Mouse (Mus musculus): ENCODE results near the gene Zc3h8. TPM values are rescaled to one million over a fixed set of nuclear protein-coding genes. Genes with fewer than 3 reads are reported as not detected.

Gene Zc3h8
- 6.1 and 6.6 TPM in 2 replicates for polyA plus RNA-seq (2015; fragmentation: Nextera tagmentation; extraction: Ambion mirVana)

GRCm38 (mm10) chr2:128943538-128944528, at the start of gene Zc3h8:
TSS of gene Zc3h8 (minus strand) at chr2:128944077.
- WGBS = 1% methylated on average over 63 of the region's 65 CpGs
- no peaks in the 10 kb centered on the region for H3K36me3 ChIP-seq
- H3K9me3 ChIP-seq = no peaks in the 10 kb centered on the region
- H3K27ac ChIP-seq = peak within 1 kb of the TSS; percentile 84
- peak; percentile 93 for ATAC-seq (ENCODE audit: insufficient read depth, low FRiP score, low read depth)
- peak within 1 kb of the TSS; percentile 93 for H3K4me2 ChIP-seq
- H3K9ac ChIP-seq = peak within 1 kb of the TSS; percentile 76; the same call in 1 of the 2 replicates
- H3K4me1 ChIP-seq = no peaks in the 10 kb centered on the region
- peak within 1 kb of the TSS; percentile 85 for H3K4me3 ChIP-seq (replicated peaks)
- no peaks in the 10 kb centered on the region for H3K27me3 ChIP-seq (replicated peaks)

- Histone ChIP-seq H3K4me2 (no peak overlapping the region), H3K4me3 (replicated peaks) (no peak overlapping the region), H3K27ac (no peak overlapping the region), H3K4me1 (no peaks in the 10 kb centered on the region), H3K36me3 (no peaks in the 10 kb centered on the region), H3K9me3 (no peaks in the 10 kb centered on the region), H3K27me3 (replicated peaks) (no peaks in the 10 kb centered on the region), H3K9ac (no peak overlapping the region)
- no peak for ATAC-seq (ENCODE audit: insufficient read depth, low FRiP score, low read depth)
- WGBS = 72% methylated on average over 3 of the region's 3 CpGs
These were observed 40.9 kb upstream of the Zc3h8 start for GRCm38 (mm10) chr2:128984746-128985145.

GRCm38 (mm10) chr2:128975572-128975971, 31.7 kb upstream of the Zc3h8 start:
- no peaks in the 10 kb centered on the region for H3K9me3 ChIP-seq
- no peaks in the 10 kb centered on the region for H3K36me3 ChIP-seq
- ATAC-seq (ENCODE audit: insufficient read depth, low FRiP score, low read depth) = no peak
- no peak overlapping the region for H3K4me3 ChIP-seq (replicated peaks)
- H3K27ac ChIP-seq = no peak overlapping the region
- WGBS = 54% methylated on average over 4 of the region's 4 CpGs
- H3K9ac ChIP-seq = no peak overlapping the region
- no peak overlapping the region for H3K4me2 ChIP-seq
- H3K4me1 ChIP-seq = no peaks in the 10 kb centered on the region
- no peaks in the 10 kb centered on the region for H3K27me3 ChIP-seq (replicated peaks)

GRCm38 (mm10) chr2:128972301-128972700, 28.4 kb upstream of the Zc3h8 start:
- Histone ChIP-seq H3K27me3 (replicated peaks) (no peaks in the 10 kb centered on the region), H3K9ac (no peak overlapping the region), H3K36me3 (no peaks in the 10 kb centered on the region), H3K4me2 (no peak overlapping the region), H3K9me3 (no peaks in the 10 kb centered on the region), H3K27ac (no peak overlapping the region), H3K4me3 (replicated peaks) (no peak overlapping the region), H3K4me1 (no peaks in the 10 kb centered on the region)
- no peak for ATAC-seq (ENCODE audit: insufficient read depth, low FRiP score, low read depth)

- H3K27ac ChIP-seq = peak overlapping the region; percentile 100
- ATAC-seq (ENCODE audit: insufficient read depth, low FRiP score, low read depth) = no peak
- H3K36me3 ChIP-seq = no peaks in the 10 kb centered on the region
- H3K9me3 ChIP-seq = no peaks in the 10 kb centered on the region
- H3K4me3 ChIP-seq (replicated peaks) = peak overlapping the region; percentile 89
- peaks cover 4% of the 10 kb centered on the region; the same call in 1 of the 2 replicates for H3K4me1 ChIP-seq
- H3K4me2 ChIP-seq = peak overlapping the region; percentile 61
- no peaks in the 10 kb centered on the region for H3K27me3 ChIP-seq (replicated peaks)
- H3K9ac ChIP-seq = no peak overlapping the region; the same call in 1 of the 2 replicates
These were observed 24.7 kb upstream of the Zc3h8 start for GRCm38 (mm10) chr2:128968475-128969083.

GRCm38 (mm10) chr2:128967661-128968441, 24.0 kb upstream of the Zc3h8 start, which contains the start of gene Gm10762:
TSS of gene Gm10762 (minus strand) at chr2:128967725.
- WGBS = under 1% methylated on average over 64 of the region's 80 CpGs
- Histone ChIP-seq H3K27ac (peak within 1 kb of the TSS; percentile 100), H3K36me3 (no peaks in the 10 kb centered on the region), H3K9me3 (no peaks in the 10 kb centered on the region), H3K27me3 (replicated peaks) (no peaks in the 10 kb centered on the region), H3K4me3 (replicated peaks) (peak within 1 kb of the TSS; percentile 89), H3K9ac (peak within 1 kb of the TSS; percentile 100), H3K4me2 (peak within 1 kb of the TSS; percentile 61), H3K4me1 (peaks cover 4% of the 10 kb centered on the region; the same call in 1 of the 2 replicates)
- peak; percentile 86 for ATAC-seq (ENCODE audit: insufficient read depth, low FRiP score, low read depth)

GRCm38 (mm10) chr2:128966641-128967580, 23.0 kb upstream of the Zc3h8 start, which contains the start of gene Zc3h6:
TSS of gene Zc3h6 (plus strand) at chr2:128967402.
- H3K4me1 ChIP-seq = peaks cover 4% of the 10 kb centered on the region; the same call in 1 of the 2 replicates
- no peaks in the 10 kb centered on the region for H3K36me3 ChIP-seq
- no peaks in the 10 kb centered on the region for H3K27me3 ChIP-seq (replicated peaks)
- peak within 1 kb of the TSS; percentile 89 for H3K4me3 ChIP-seq (replicated peaks)
- H3K9me3 ChIP-seq = no peaks in the 10 kb centered on the region
- WGBS = under 1% methylated on average over 65 of the region's 65 CpGs
- peak within 1 kb of the TSS; percentile 61 for H3K4me2 ChIP-seq
- peak; percentile 98 for ATAC-seq (ENCODE audit: insufficient read depth, low FRiP score, low read depth)
- peak within 1 kb of the TSS; percentile 100 for H3K27ac ChIP-seq
- H3K9ac ChIP-seq = peak within 1 kb of the TSS; percentile 100

GRCm38 (mm10) chr2:128966236-128966635, 22.4 kb upstream of the Zc3h8 start:
- no peaks in the 10 kb centered on the region for H3K27me3 ChIP-seq (replicated peaks)
- no peak overlapping the region for H3K4me3 ChIP-seq (replicated peaks)
- peak overlapping the region; percentile 54; the same call in 1 of the 2 replicates for H3K4me2 ChIP-seq
- no peaks in the 10 kb centered on the region for H3K36me3 ChIP-seq
- no peak overlapping the region for H3K9ac ChIP-seq
- 7% methylated on average over 6 of the region's 6 CpGs for WGBS
- no peak for ATAC-seq (ENCODE audit: insufficient read depth, low FRiP score, low read depth)
- no peaks in the 10 kb centered on the region for H3K9me3 ChIP-seq
- peaks cover 4% of the 10 kb centered on the region; the same call in 1 of the 2 replicates for H3K4me1 ChIP-seq
- peak overlapping the region; percentile 57; the same call in 1 of the 2 replicates for H3K27ac ChIP-seq

GRCm38 (mm10) chr2:128965505-128966105, 21.7 kb upstream of the Zc3h8 start:
- ATAC-seq (ENCODE audit: insufficient read depth, low FRiP score, low read depth) = no peak
- 49% methylated on average over 5 of the region's 5 CpGs for WGBS
- no peaks in the 10 kb centered on the region for H3K27me3 ChIP-seq (replicated peaks)
- no peak overlapping the region for H3K9ac ChIP-seq
- H3K36me3 ChIP-seq = no peaks in the 10 kb centered on the region
- peaks cover 4% of the 10 kb centered on the region; the same call in 1 of the 2 replicates for H3K4me1 ChIP-seq
- H3K4me2 ChIP-seq = peak overlapping the region; percentile 13; the same call in 1 of the 2 replicates
- no peak overlapping the region for H3K4me3 ChIP-seq (replicated peaks)
- H3K9me3 ChIP-seq = no peaks in the 10 kb centered on the region
- H3K27ac ChIP-seq = peak overlapping the region; percentile 71; the same call in 1 of the 2 replicates

GRCm38 (mm10) chr2:128954186-128954585, 10.3 kb upstream of the Zc3h8 start:
- Histone ChIP-seq H3K4me3 (replicated peaks) (no peak overlapping the region), H3K9me3 (no peaks in the 10 kb centered on the region), H3K9ac (no peak overlapping the region), H3K27me3 (replicated peaks) (no peaks in the 10 kb centered on the region), H3K4me1 (no peaks in the 10 kb centered on the region), H3K27ac (no peak overlapping the region), H3K36me3 (no peaks in the 10 kb centered on the region), H3K4me2 (no peak overlapping the region)
- no peak for ATAC-seq (ENCODE audit: insufficient read depth, low FRiP score, low read depth)

Data from stomach, embryonic 15.5 days (tissue).